In genomic region chr13:97774740-97775425, GRCm38 (mm10) we compare ENCODE assay signal across 8 mouse cellular contexts. TPM values are rescaled to one million over a fixed set of nuclear protein-coding genes. Genes with fewer than 3 reads are reported as not detected.
DNase-seq lines count a peak whose midpoint lies in the region; ATAC-seq lines count a peak whose summit lies in the region.

No protein-coding gene starts in this region.

- H3K4me1 ChIP-seq in hindbrain, embryonic 14.5 days (replicated peaks; ENCODE audit: control insufficient read depth, insufficient read depth, low read length) = 0 out of 2 replicates have a peak, but pooled peaks cover 6% of the 10 kb centered on the region
- peaks cover 20% of the 10 kb centered on the region for H3K4me1 ChIP-seq in midbrain, embryonic 10.5 days
- H3K4me1 ChIP-seq in stomach, embryonic 15.5 days = peaks cover 9% of the 10 kb centered on the region

- H3K4me3 ChIP-seq in hindbrain, embryonic 14.5 days (replicated peaks; ENCODE audit: low read length) = no peak overlapping the region
- peak overlapping the region; percentile 24; the same call in 1 of the 2 replicates for H3K4me3 ChIP-seq in midbrain, embryonic 10.5 days
- H3K4me3 ChIP-seq in stomach, embryonic 15.5 days (replicated peaks) = no peak overlapping the region

- 27% methylated on average over 10 of the region's 10 CpGs for WGBS in hindbrain, embryonic 14.5 days
- WGBS in midbrain, embryonic 10.5 days = 66% methylated on average over 10 of the region's 10 CpGs
- 74% methylated on average over 10 of the region's 10 CpGs for WGBS in stomach, embryonic 15.5 days

- DNase-seq in cerebellum, postnatal 10 days = peak; percentile 63 to 72
- DNase-seq in NIH3T3 (ENCODE audit: low read depth) = peak; percentile 78
- peak; percentile 74 for DNase-seq in gastrocnemius, adult 18-20 months (ENCODE audit: low spot score)
- DNase-seq in hindbrain, embryonic 14.5 days (ENCODE audit: low spot score) = peak; percentile 72
- DNase-seq in midbrain, embryonic 10.5 days (ENCODE audit: low spot score) = peak; percentile 55
- no peak for DNase-seq in cerebellum, adult 8-10 months

- H3K4me2 ChIP-seq in hindbrain, embryonic 14.5 days (replicated peaks) = no peak overlapping the region
- H3K4me2 ChIP-seq in stomach, embryonic 15.5 days = no peak overlapping the region

- no peaks in the 10 kb centered on the region; the same call in 1 of the 2 replicates for H3K9me3 ChIP-seq in hindbrain, embryonic 14.5 days (ENCODE audit: control insufficient read depth, low read length)
- H3K9me3 ChIP-seq in midbrain, embryonic 10.5 days (replicated peaks) = no peaks in the 10 kb centered on the region; the same call in 1 of the 2 replicates
- H3K9me3 ChIP-seq in stomach, embryonic 15.5 days = no peaks in the 10 kb centered on the region

- H3K27ac ChIP-seq in hindbrain, embryonic 14.5 days = peak overlapping the region; percentile 35; the same call in 1 of the 2 replicates
- peak overlapping the region; percentile 83 for H3K27ac ChIP-seq in midbrain, embryonic 10.5 days (replicated peaks)
- 0 out of 2 replicates have a peak overlapping the region, but pooled peaks have one; percentile 16 for H3K27ac ChIP-seq in stomach, embryonic 15.5 days

- no peak overlapping the region; the same call in 1 of the 2 replicates for H3K9ac ChIP-seq in hindbrain, embryonic 14.5 days
- no peak overlapping the region for H3K9ac ChIP-seq in stomach, embryonic 15.5 days

- no peaks in the 10 kb centered on the region for H3K27me3 ChIP-seq in hindbrain, embryonic 14.5 days (ENCODE audit: control insufficient read depth, insufficient read depth, low read length)
- no peaks in the 10 kb centered on the region for H3K27me3 ChIP-seq in midbrain, embryonic 10.5 days (ENCODE audit: low read depth, poor library complexity, severe bottlenecking)
- no peaks in the 10 kb centered on the region for H3K27me3 ChIP-seq in stomach, embryonic 15.5 days (replicated peaks)

- ATAC-seq in cerebellum, adult (ENCODE audit: insufficient number of reproducible peaks, low FRiP score, low TSS enrichment) = no peak
- ATAC-seq in hindbrain, embryonic 14.5 days (ENCODE audit: low FRiP score) = peak; percentile 84
- ATAC-seq in stomach, embryonic 15.5 days (ENCODE audit: insufficient read depth, low FRiP score, low read depth) = no peak

- no peaks in the 10 kb centered on the region for H3K36me3 ChIP-seq in hindbrain, embryonic 14.5 days (replicated peaks; ENCODE audit: control insufficient read depth, insufficient read depth)
- no peaks in the 10 kb centered on the region for H3K36me3 ChIP-seq in midbrain, embryonic 10.5 days
- H3K36me3 ChIP-seq in stomach, embryonic 15.5 days = no peaks in the 10 kb centered on the region

RNA-seq across cellular contexts. Expression of gene Gm10260, which starts 14.5 kb away (rescaled TPM):
- total RNA-seq in gastrocnemius, adult 18-20 months (2021) = 100 to 1,000 TPM; 110 to 122 TPM
- polyA plus RNA-seq in hindbrain, embryonic 14.5 days (2014; fragmentation: Nextera tagmentation; extraction: Ambion mirVana) = 2.2 and 2.9 TPM in 2 replicates
- 4.2 and 4.9 TPM in 2 replicates for polyA plus RNA-seq in midbrain, embryonic 10.5 days (2016; fragmentation: Nextera tagmentation; extraction: Ambion mirVana)
- 6.5 and 32.9 TPM in 2 replicates for polyA plus RNA-seq in stomach, embryonic 15.5 days (2015; fragmentation: Nextera tagmentation; extraction: Ambion mirVana)

Comparison
In these comparisons a context has a peak if more than half of its experiments do, and no peak if none do; other contexts are left out.
1. H3K27ac ChIP-seq: peak in every context shown above with its lines; median percentile 83 in midbrain, embryonic 10.5 days; 35 in hindbrain, embryonic 14.5 days; 16 in stomach, embryonic 15.5 days.